Mouse (Mus musculus): Measurements from ENCODE around the gene Pcsk1n. TPM values are rescaled to one million over a fixed set of nuclear protein-coding genes. Genes with fewer than 3 reads are reported as not detected.

Pcsk1n gene
- polyA plus RNA-seq, 1 experiment from 2014 or later, result 12.2 TPM

DNA sequence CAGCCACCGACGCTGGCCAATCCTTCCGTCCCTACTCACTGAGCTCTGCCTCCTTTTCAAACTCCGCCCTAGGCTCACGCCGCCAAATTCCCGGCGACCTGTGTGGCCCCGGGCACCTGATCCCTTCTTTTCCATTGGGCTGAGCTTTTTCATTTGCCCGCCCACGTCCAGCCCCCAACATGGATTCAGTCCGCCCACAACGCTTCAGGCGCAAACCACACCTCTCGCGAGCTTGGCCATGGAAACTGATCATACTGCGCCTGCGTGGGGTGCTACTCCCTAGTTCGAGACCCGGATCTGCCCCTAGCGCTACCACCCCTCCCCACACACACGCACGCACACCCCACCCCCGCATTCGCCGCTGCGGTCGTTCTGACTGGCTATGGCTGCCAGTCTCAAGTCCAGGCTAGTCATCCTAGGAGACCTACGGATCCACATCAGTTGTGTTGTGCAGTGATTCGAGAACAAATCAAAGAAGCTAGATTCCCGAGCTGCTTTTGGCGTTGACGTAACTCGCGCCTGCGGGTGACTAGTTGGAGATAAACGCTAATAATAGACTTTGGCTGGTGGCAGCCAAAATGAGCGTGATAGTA is 28.4 kb downstream of the Pcsk1n start:
- Histone ChIP-seq H3K9me3 (ENCODE audit: control insufficient read depth, low read length) (no peaks in the 10 kb centered on the region), H3K27me3 (ENCODE audit: control insufficient read depth, insufficient read depth, low read length) (no peaks in the 10 kb centered on the region), H3K4me2 (replicated peaks; ENCODE audit: low read depth) (peak overlapping the region; percentile 47), H3K4me1 (replicated peaks; ENCODE audit: control insufficient read depth, insufficient read depth) (no peaks in the 10 kb centered on the region), H3K9ac (ENCODE audit: low read length) (peak overlapping the region; percentile 51), H3K4me3 (ENCODE audit: low read depth, low read length) (peak overlapping the region; percentile 44), H3K27ac (replicated peaks) (0 out of 2 replicates have a peak overlapping the region, but pooled peaks have one; percentile 18), H3K36me3 (ENCODE audit: control insufficient read depth, insufficient read depth, low read length) (no peaks in the 10 kb centered on the region)
- TF ChIP-seq CTCF (IDR thresholded peaks at IDR 0.05; ENCODE audit: low read depth) (no peak), EP300 (optimal IDR thresholded peaks at IDR 0.05) (no peak)
- WGBS, result 15% methylated on average over 38 of the region's 38 CpGs
- peak; percentile 99 for ATAC-seq (ENCODE audit: low FRiP score, low TSS enrichment)
- DNase-seq (ENCODE audit: low spot score), result peak; percentile 93

DNA sequence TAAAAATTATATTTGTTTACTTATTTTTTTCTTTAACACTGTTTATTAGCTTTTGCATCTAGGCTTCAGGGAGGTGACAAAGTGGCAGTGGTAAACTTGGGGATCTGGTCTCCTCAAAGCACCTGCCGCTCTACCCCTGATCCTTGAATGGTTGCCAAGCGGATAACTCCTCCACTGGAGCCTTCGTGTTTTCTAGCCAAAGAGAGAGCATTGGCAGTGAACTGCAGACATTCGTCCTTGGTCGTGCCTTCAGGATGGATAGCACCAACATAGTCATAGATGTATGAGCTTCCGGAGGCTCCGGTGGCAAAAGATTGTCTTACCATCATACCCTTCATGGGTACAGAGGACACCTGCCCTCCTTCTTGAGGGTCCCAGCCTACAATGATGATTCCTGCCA is 30.5 kb downstream of the Pcsk1n start:
- no peak for DNase-seq (ENCODE audit: low spot score)
- Histone ChIP-seq H3K9me3 (ENCODE audit: control insufficient read depth, low read length) (no peaks in the 10 kb centered on the region), H3K4me1 (replicated peaks; ENCODE audit: control insufficient read depth, insufficient read depth) (no peaks in the 10 kb centered on the region), H3K4me2 (replicated peaks; ENCODE audit: low read depth) (no peak overlapping the region), H3K9ac (ENCODE audit: low read length) (no peak overlapping the region), H3K36me3 (ENCODE audit: control insufficient read depth, insufficient read depth, low read length) (no peaks in the 10 kb centered on the region), H3K4me3 (ENCODE audit: low read depth, low read length) (no peak overlapping the region), H3K27ac (replicated peaks) (no peak overlapping the region), H3K27me3 (ENCODE audit: control insufficient read depth, insufficient read depth, low read length) (no peaks in the 10 kb centered on the region)
- no peak for ATAC-seq (ENCODE audit: low FRiP score, low TSS enrichment)
- TF ChIP-seq EP300 (optimal IDR thresholded peaks at IDR 0.05) (no peak), CTCF (IDR thresholded peaks at IDR 0.05; ENCODE audit: low read depth) (no peak)
- 84% methylated on average over 7 of the region's 7 CpGs for WGBS

DNA sequence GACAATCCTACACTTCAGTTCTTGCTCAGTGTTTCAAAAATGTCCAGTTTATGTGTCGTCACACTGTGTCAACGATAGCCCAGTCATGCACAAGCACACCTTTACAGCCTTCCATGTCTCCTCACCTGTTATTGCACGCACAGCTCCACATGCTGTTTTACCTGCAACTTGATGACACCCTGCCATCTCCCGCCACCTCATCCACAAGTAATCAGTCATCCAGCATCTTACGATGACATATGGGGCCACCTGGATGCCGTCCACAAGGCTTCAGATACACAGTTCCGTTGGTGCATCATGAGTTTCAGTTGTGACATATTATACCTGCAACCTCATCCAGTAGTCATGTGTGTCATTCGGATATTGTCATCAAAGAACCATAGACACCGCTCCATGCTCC is 39.2 kb downstream of the Pcsk1n start:
- H3K9ac ChIP-seq (ENCODE audit: low read length), result no peak overlapping the region
- ATAC-seq (ENCODE audit: low FRiP score, low TSS enrichment) (no peak), DNase-seq (ENCODE audit: low spot score) (no peak)
- WGBS, result 88% methylated on average over 9 of the region's 9 CpGs
- H3K36me3 ChIP-seq (ENCODE audit: control insufficient read depth, insufficient read depth, low read length), result no peaks in the 10 kb centered on the region
- H3K4me1 ChIP-seq (replicated peaks; ENCODE audit: control insufficient read depth, insufficient read depth), result no peaks in the 10 kb centered on the region
- H3K27ac ChIP-seq (replicated peaks), result no peak overlapping the region
- no peak overlapping the region for H3K4me2 ChIP-seq (replicated peaks; ENCODE audit: low read depth)
- no peak overlapping the region for H3K4me3 ChIP-seq (ENCODE audit: low read depth, low read length)
- H3K9me3 ChIP-seq (ENCODE audit: control insufficient read depth, low read length), result no peaks in the 10 kb centered on the region
- no peak for TF ChIP-seq CTCF (IDR thresholded peaks at IDR 0.05; ENCODE audit: low read depth)
- no peak for TF ChIP-seq EP300 (optimal IDR thresholded peaks at IDR 0.05)
- no peaks in the 10 kb centered on the region for H3K27me3 ChIP-seq (ENCODE audit: control insufficient read depth, insufficient read depth, low read length)

DNA sequence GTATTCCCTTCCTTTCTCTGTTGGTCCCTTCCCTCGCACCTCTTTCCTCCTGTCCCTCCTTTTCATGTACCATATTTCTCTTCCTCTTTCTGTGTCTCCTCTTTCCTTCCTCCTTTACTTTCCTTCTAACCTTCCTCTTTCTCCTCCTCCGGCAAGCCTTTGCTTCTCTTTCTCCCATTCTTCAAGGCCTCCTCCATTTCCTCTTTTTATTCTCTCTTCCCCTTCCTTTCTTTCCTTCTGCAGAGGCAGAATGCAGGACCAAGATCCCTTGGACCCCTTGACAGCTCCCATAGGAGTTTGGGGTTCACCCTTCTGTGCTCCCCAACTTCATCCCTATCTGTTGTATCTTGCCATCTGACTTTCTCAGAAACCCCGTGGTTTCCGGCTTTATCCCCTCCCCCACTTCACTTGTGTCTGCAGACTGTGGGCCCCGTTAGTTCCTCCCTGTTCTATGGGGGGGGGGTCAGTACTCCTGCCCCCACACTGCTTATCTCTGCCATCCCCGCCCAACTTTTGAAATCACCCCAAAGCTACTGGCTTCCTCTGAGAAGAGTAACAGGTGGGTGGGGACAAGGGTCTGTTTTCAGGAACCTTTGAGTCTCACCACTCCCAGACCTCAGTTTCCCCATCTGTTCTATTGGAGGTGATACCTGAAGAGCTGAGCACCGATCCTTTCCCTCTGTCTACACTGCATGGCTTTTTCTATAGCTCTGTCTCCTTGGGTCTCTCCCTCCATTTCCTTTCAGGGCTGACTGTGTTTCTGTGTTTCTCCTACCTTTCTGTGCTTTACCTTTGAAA is 44.4 kb downstream of the Pcsk1n start:
- 64% methylated on average over 7 of the region's 7 CpGs for WGBS
- H3K4me1 ChIP-seq (replicated peaks; ENCODE audit: control insufficient read depth, insufficient read depth), result no peaks in the 10 kb centered on the region
- no peak for ATAC-seq (ENCODE audit: low FRiP score, low TSS enrichment)
- no peaks in the 10 kb centered on the region for H3K27me3 ChIP-seq (ENCODE audit: control insufficient read depth, insufficient read depth, low read length)
- H3K9ac ChIP-seq (ENCODE audit: low read length), result no peak overlapping the region
- H3K27ac ChIP-seq (replicated peaks), result no peak overlapping the region
- TF ChIP-seq EP300 (optimal IDR thresholded peaks at IDR 0.05), result no peak
- no peak for TF ChIP-seq CTCF (IDR thresholded peaks at IDR 0.05; ENCODE audit: low read depth)
- H3K4me3 ChIP-seq (ENCODE audit: low read depth, low read length), result no peak overlapping the region
- no peaks in the 10 kb centered on the region for H3K36me3 ChIP-seq (ENCODE audit: control insufficient read depth, insufficient read depth, low read length)
- no peak for DNase-seq (ENCODE audit: low spot score)
- H3K4me2 ChIP-seq (replicated peaks; ENCODE audit: low read depth), result no peak overlapping the region
- H3K9me3 ChIP-seq (ENCODE audit: control insufficient read depth, low read length), result no peaks in the 10 kb centered on the region

DNA sequence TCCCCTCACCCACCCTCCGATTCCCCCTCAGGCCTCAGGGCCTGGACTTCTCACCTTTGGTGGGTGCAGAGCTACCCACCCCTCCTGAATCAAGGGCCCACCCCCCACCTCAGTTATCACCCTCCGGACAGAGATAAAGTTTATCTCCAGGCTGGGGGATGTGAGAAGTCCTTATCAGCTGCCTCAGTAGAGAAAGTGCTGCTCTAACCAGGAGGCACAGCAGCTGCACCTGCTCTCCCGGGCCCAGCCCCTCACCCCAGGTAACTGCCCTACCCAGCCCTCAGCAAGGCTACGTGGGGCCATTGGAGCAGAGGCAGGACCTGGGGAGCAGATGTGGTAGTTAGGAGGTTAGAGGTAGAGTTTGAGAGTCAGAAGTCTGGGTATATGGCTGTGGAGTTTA is 46.5 kb downstream of the Pcsk1n start:
- DNase-seq (ENCODE audit: low spot score) (no peak), ATAC-seq (ENCODE audit: low FRiP score, low TSS enrichment) (no peak)
- Histone ChIP-seq H3K4me1 (replicated peaks; ENCODE audit: control insufficient read depth, insufficient read depth) (no peaks in the 10 kb centered on the region), H3K9ac (ENCODE audit: low read length) (no peak overlapping the region), H3K9me3 (ENCODE audit: control insufficient read depth, low read length) (no peaks in the 10 kb centered on the region), H3K4me2 (replicated peaks; ENCODE audit: low read depth) (no peak overlapping the region), H3K27me3 (ENCODE audit: control insufficient read depth, insufficient read depth, low read length) (no peaks in the 10 kb centered on the region), H3K36me3 (ENCODE audit: control insufficient read depth, insufficient read depth, low read length) (no peaks in the 10 kb centered on the region), H3K27ac (replicated peaks) (no peak overlapping the region), H3K4me3 (ENCODE audit: low read depth, low read length) (no peak overlapping the region)
- 55% methylated on average over 4 of the region's 4 CpGs for WGBS
- no peak for TF ChIP-seq CTCF (IDR thresholded peaks at IDR 0.05; ENCODE audit: low read depth)
- no peak for TF ChIP-seq EP300 (optimal IDR thresholded peaks at IDR 0.05)

DNA sequence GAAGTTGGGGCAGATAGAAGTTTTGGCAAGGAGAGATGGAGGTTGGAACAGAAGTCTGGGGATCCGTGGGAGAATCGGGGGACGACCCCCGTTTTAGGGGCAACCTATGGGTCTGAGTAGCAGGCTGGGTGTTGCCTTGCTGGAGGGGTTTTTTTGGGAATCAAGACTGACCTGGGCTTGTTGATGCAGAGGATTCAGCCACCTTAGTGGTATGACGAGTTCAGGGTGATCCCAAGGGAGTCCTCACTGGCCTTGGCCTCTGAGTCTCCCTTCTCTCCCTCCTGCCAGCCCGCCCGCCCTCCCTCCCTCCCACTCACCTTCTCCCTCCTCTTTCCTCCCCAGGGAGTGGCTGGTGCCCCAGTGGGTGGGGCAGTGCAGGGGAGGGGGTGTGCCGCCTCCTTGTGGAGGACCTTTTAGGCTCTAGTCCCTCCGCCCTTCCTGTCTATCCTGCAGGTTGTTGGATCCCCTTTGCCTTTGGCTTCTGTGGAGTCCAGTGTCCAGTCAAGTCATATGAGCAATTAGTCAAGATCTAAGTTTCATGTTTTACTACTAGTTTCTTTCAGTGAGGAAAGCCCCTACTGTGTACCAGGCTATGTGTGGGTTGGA is 48.1 kb downstream of the Pcsk1n start:
- no peaks in the 10 kb centered on the region for H3K27me3 ChIP-seq (ENCODE audit: control insufficient read depth, insufficient read depth, low read length)
- ATAC-seq (ENCODE audit: low FRiP score, low TSS enrichment) (no peak), DNase-seq (ENCODE audit: low spot score) (no peak)
- H3K4me3 ChIP-seq (ENCODE audit: low read depth, low read length), result no peak overlapping the region
- no peak overlapping the region for H3K4me2 ChIP-seq (replicated peaks; ENCODE audit: low read depth)
- H3K4me1 ChIP-seq (replicated peaks; ENCODE audit: control insufficient read depth, insufficient read depth), result no peaks in the 10 kb centered on the region
- no peak for TF ChIP-seq EP300 (optimal IDR thresholded peaks at IDR 0.05)
- no peak for TF ChIP-seq CTCF (IDR thresholded peaks at IDR 0.05; ENCODE audit: low read depth)
- no peaks in the 10 kb centered on the region for H3K36me3 ChIP-seq (ENCODE audit: control insufficient read depth, insufficient read depth, low read length)
- H3K9me3 ChIP-seq (ENCODE audit: control insufficient read depth, low read length), result no peaks in the 10 kb centered on the region
- H3K9ac ChIP-seq (ENCODE audit: low read length), result no peak overlapping the region
- WGBS, result 82% methylated on average over 5 of the region's 9 CpGs
- no peak overlapping the region for H3K27ac ChIP-seq (replicated peaks)

All from stomach, postnatal 0 days (tissue).